Mouse (Mus musculus) embryonic facial prominence, embryonic 11.5 days (tissue): Measurements from ENCODE around the gene Cnnm1. TPM values are rescaled to one million over a fixed set of nuclear protein-coding genes. Genes with fewer than 3 reads are reported as not detected.
A peak's percentile ranks its signal among the peaks of the same experiment; 100 is the strongest.
"Not testable (repeated sequence)": the region's sequence is repeated elsewhere in the genome, so short reads cannot be mapped to it uniquely, and the experiment has no call there.

ENCODE experiments used
- ATAC-seq: fragments of 200-750 bp; cut with Nextera tagmentation; replicated peaks from 2 replicates; pipeline ENCODE4 v1.8.0; 2017; ENCODE audit warnings: low read depth; ENCODE audit not compliant: insufficient number of reproducible peaks, low FRiP score, low TSS enrichment
- DNase-seq: peaks from one replicate; pipeline ENCODE4 v3.0.0-alpha.2; 2015; ENCODE audit warnings: low spot score
- H3K27ac ChIP-seq: fragments of 300-500 bp; sonication (generic); replicated peaks from 2 replicates; pipeline ENCODE4 v1.5.1; 2014; ENCODE audit warnings: mild to moderate bottlenecking, low read depth, low read length, control low read depth
- H3K27me3 ChIP-seq: fragments of 300-500 bp; sonication (generic); 2 replicates; pipeline ENCODE4 v1.6.1; 2014; ENCODE audit warnings: mild to moderate bottlenecking, low read length, moderate library complexity, mixed read lengths; ENCODE audit not compliant: control insufficient read depth, insufficient read depth
- H3K36me3 ChIP-seq: fragments of 300-500 bp; sonication (generic); replicated peaks from 2 replicates; pipeline ENCODE4 v1.6.1; 2014; ENCODE audit warnings: low read depth, mild to moderate bottlenecking, low read length, moderate library complexity, mixed read lengths; ENCODE audit not compliant: control insufficient read depth, insufficient read depth
- H3K4me1 ChIP-seq: fragments of 300-500 bp; sonication (generic); 2 replicates; pipeline ENCODE4 v1.6.1; 2014; ENCODE audit warnings: low read length, mixed read lengths; ENCODE audit not compliant: control insufficient read depth, insufficient read depth
- H3K4me2 ChIP-seq: fragments of 300-500 bp; sonication (generic); 2 replicates; pipeline ENCODE4 v1.6.1; 2014; ENCODE audit warnings: low read depth, mild to moderate bottlenecking, control low read depth, low read length, moderate library complexity
- H3K4me3 ChIP-seq: fragments of 300-500 bp; sonication (generic); 2 replicates; pipeline ENCODE4 v1.5.1; 2014; ENCODE audit warnings: low read depth, low read length, control low read depth
- H3K9ac ChIP-seq: fragments of 300-500 bp; sonication (generic); replicated peaks from 2 replicates; pipeline ENCODE4 v1.6.1; 2014; ENCODE audit warnings: mild to moderate bottlenecking, control low read depth, low read length
- H3K9me3 ChIP-seq: fragments of 300-500 bp; sonication (generic); replicated peaks from 2 replicates; pipeline ENCODE4 v1.6.1; 2016; ENCODE audit warnings: mild to moderate bottlenecking, low read length, inconsistent platforms, mixed read lengths; ENCODE audit not compliant: control insufficient read depth
- WGBS: fragments of 180-500 bp; shearing (Covaris S2); extraction: QIAGEN DNeasy Blood & Tissue Kit; methylation state at CpG from one replicate; pipeline ENCODE4 v1.1.7; 2014; 5-methylcytosine and 5-hydroxymethylcytosine counted together
- polyA plus RNA-seq: library from polyadenylated mRNA; unstranded; fragments of >200 nt; fragmentation: Nextera tagmentation; extraction: Ambion mirVana; gene quantifications from 2 replicates; pipeline ENCODE4 v1.2.1, GENCODE M21; 2014

The Cnnm1 gene
- polyA plus RNA-seq, 1 experiment from 2014 or later = 0.48 TPM

GRCm38 (mm10) chr19:43480512-43480911, 40.3 kb downstream of the Cnnm1 start:
- Histone ChIP-seq H3K4me2 (no peak overlapping the region), H3K4me1 (no peaks in the 10 kb centered on the region), H3K9ac (no peak overlapping the region), H3K27me3 (no peaks in the 10 kb centered on the region), H3K36me3 (no peaks in the 10 kb centered on the region), H3K27ac (no peak overlapping the region), H3K9me3 (no peaks in the 10 kb centered on the region), H3K4me3 (no peak overlapping the region)
- WGBS = 46% methylated on average over 9 of the region's 9 CpGs
- DNase-seq (peak; percentile 42), ATAC-seq (no peak)

GRCm38 (mm10) chr19:43487429-43487828, 47.2 kb downstream of the Cnnm1 start:
- H3K4me2 ChIP-seq = no peak overlapping the region
- no peak overlapping the region for H3K27ac ChIP-seq
- no peak overlapping the region for H3K4me3 ChIP-seq
- H3K9ac ChIP-seq = no peak overlapping the region
- WGBS = 43% methylated on average over 3 of the region's 3 CpGs
- H3K4me1 ChIP-seq = no peaks in the 10 kb centered on the region
- H3K27me3 ChIP-seq = no peaks in the 10 kb centered on the region
- no peaks in the 10 kb centered on the region for H3K9me3 ChIP-seq
- no peaks in the 10 kb centered on the region for H3K36me3 ChIP-seq
- ATAC-seq = no peak
- peak; percentile 73 for DNase-seq

DNA sequence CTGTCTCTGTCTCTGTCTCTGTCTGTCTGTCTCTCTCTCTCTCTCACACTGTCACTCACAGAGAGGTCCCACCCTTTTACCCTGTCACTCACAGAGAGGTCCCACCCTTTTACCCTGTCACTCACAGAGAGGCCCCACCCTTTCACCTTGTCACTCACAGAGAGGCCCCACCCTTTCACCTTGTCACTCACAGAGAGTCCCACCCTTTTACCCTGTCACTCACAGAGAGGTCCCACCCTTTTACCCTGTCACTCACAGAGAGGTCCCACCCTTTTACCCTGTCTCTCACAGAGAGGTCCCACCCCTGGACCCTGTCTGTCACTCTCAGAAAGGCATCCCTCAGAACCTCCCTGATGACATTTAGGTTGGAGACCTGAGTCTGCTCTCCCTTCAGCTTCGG, 53.1 kb downstream of the Cnnm1 start:
- H3K4me2 ChIP-seq, H3K4me3 ChIP-seq, H3K27ac ChIP-seq, H3K27me3 ChIP-seq, H3K9ac ChIP-seq, H3K36me3 ChIP-seq, H3K9me3 ChIP-seq, ATAC-seq, H3K4me1 ChIP-seq, DNase-seq: not testable (repeated sequence)
- 71% methylated on average over 1 of the region's 1 CpGs for WGBS

GRCm38 (mm10) chr19:43493878-43494277, 53.6 kb downstream of the Cnnm1 start:
- H3K9ac ChIP-seq = no peak overlapping the region
- H3K27ac ChIP-seq = no peak overlapping the region
- H3K36me3 ChIP-seq = no peaks in the 10 kb centered on the region
- H3K4me1 ChIP-seq = no peaks in the 10 kb centered on the region
- no peak overlapping the region for H3K4me3 ChIP-seq
- no peaks in the 10 kb centered on the region for H3K27me3 ChIP-seq
- DNase-seq = no peak
- 85% methylated on average over 6 of the region's 6 CpGs for WGBS
- H3K4me2 ChIP-seq = no peak overlapping the region
- no peak for ATAC-seq
- no peaks in the 10 kb centered on the region for H3K9me3 ChIP-seq

DNA sequence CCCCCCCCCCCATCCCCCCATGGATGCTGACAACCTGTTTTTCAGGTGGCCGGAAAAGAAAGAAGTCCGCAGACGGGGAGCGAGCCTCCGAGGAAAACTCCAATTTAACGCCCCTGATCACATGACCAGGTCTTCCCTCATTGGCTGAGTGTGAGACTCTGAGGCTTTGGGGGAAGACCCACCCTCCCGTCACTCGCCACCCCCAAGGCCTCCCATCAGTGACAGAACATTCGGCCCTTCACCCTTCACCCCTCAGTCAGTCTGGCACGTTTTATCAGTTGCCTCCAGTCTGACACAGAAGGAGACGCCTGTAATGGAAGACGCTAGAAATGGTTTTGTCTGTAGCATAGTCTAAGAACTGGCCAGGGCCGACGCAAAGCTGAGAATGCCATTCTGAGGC, 54.7 kb downstream of the Cnnm1 start:
- Histone ChIP-seq H3K4me1 (no peaks in the 10 kb centered on the region), H3K9me3 (no peaks in the 10 kb centered on the region), H3K36me3 (no peaks in the 10 kb centered on the region), H3K4me2 (peak overlapping the region; percentile 42), H3K27ac (no peak overlapping the region), H3K27me3 (no peaks in the 10 kb centered on the region), H3K4me3 (peak overlapping the region; percentile 20; the same call in 1 of the 2 replicates), H3K9ac (0 out of 2 replicates have a peak overlapping the region, but pooled peaks have one; percentile 3)
- ATAC-seq (0 out of 2 replicates have a peak, but pooled peaks have one; percentile 32), DNase-seq (peak; percentile 33)
- WGBS = 9% methylated on average over 14 of the region's 14 CpGs

- Histone ChIP-seq H3K9ac (no peak overlapping the region), H3K27ac (no peak overlapping the region), H3K9me3 (no peaks in the 10 kb centered on the region), H3K4me2 (no peak overlapping the region), H3K4me3 (no peak overlapping the region), H3K36me3 (no peaks in the 10 kb centered on the region), H3K4me1 (no peaks in the 10 kb centered on the region), H3K27me3 (no peaks in the 10 kb centered on the region)
- 19% methylated on average over 5 of the region's 5 CpGs for WGBS
- peak; percentile 87 for DNase-seq
- no peak for ATAC-seq
Observed at GRCm38 (mm10) chr19:43495846-43496245, 55.6 kb downstream of the Cnnm1 start.

- DNase-seq (no peak), ATAC-seq (no peak)
- no peak overlapping the region for H3K4me2 ChIP-seq
- H3K4me1 ChIP-seq = no peaks in the 10 kb centered on the region
- H3K4me3 ChIP-seq = no peak overlapping the region
- H3K9me3 ChIP-seq = no peaks in the 10 kb centered on the region
- 92% methylated on average over 7 of the region's 7 CpGs for whole genome bisulfite sequencing
- no peaks in the 10 kb centered on the region for H3K36me3 ChIP-seq
- H3K27me3 ChIP-seq = no peaks in the 10 kb centered on the region
- no peak overlapping the region for H3K9ac ChIP-seq
- H3K27ac ChIP-seq = no peak overlapping the region
Observed at GRCm38 (mm10) chr19:43497440-43497839, 57.2 kb downstream of the Cnnm1 start.

- 85% methylated on average over 7 of the region's 7 CpGs for WGBS
Observed at GRCm38 (mm10) chr19:43498874-43499273, 58.6 kb downstream of the Cnnm1 start.

More at GRCm38 (mm10) chr19:43498874-43499273, 58.6 kb downstream of the Cnnm1 start:
- no peak for ATAC-seq
- H3K36me3 ChIP-seq = peaks cover under 1% of the 10 kb centered on the region
- no peaks in the 10 kb centered on the region for H3K27me3 ChIP-seq
- H3K9me3 ChIP-seq = no peaks in the 10 kb centered on the region
- no peak overlapping the region for H3K9ac ChIP-seq
- H3K4me2 ChIP-seq = no peak overlapping the region
- H3K27ac ChIP-seq = no peak overlapping the region
- DNase-seq = no peak
- H3K4me3 ChIP-seq = no peak overlapping the region
- H3K4me1 ChIP-seq = no peaks in the 10 kb centered on the region
